Mouse (Mus musculus) T-helper 1 cell (primary cell): ENCODE results near the gene Adamtsl1.

Experiments
- in situ Hi-C: fragments of 300-600 bp; cut with MboI, MseI; formaldehyde crosslinking; loops from one replicate; pipeline ENCODE4 v1.15.1; 2025; ENCODE audit warnings: high pct_unique_total_duplicates

Gene Adamtsl1

GRCm38 (mm10) chr4:85801805-85802204, 287.8 kb downstream of the Adamtsl1 start:
- in situ Hi-C loops: loop anchor here (5.0 kb wide), 1 partner anchor 405 kb away; no protein-coding TSS in a partner anchor

GRCm38 (mm10) chr4:85814418-85814817, 300.4 kb downstream of the Adamtsl1 start:
- in situ Hi-C loops: no loop called here

DNA sequence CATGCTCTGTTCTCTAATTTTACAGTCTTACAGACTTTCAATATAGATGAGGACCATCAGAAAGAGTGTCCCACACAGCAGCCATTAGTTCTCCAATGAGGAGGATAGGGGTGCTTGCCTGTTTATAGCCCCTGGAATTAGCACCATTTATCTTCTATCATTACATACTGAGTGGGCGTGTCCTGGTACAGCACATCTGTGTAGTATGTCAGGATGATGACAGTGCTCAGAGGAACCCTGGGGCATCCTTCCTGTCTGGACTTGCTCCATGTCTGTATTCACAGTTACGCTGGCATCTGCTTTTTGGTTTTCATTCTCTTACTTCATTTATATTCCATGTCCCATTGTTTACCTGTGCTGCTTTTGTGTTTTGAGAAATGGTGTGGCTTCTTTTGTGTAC, 304.5 kb downstream of the Adamtsl1 start:
- in situ Hi-C loops: no loop called here

GRCm38 (mm10) chr4:85819169-85819568, 305.2 kb downstream of the Adamtsl1 start:
- in situ Hi-C loops: no loop called here

- in situ Hi-C loops: no loop called here
Measured at GRCm38 (mm10) chr4:85819921-85820320, 305.9 kb downstream of the Adamtsl1 start.

- in situ Hi-C loops: no loop called here
Measured at GRCm38 (mm10) chr4:85823952-85824704, 310.2 kb downstream of the Adamtsl1 start.

- in situ Hi-C loops: no loop called here
Measured at GRCm38 (mm10) chr4:85824705-85825085, 310.7 kb downstream of the Adamtsl1 start.

- in situ Hi-C loops: no loop called here
Measured at GRCm38 (mm10) chr4:85837058-85837457, 323.1 kb downstream of the Adamtsl1 start.

DNA sequence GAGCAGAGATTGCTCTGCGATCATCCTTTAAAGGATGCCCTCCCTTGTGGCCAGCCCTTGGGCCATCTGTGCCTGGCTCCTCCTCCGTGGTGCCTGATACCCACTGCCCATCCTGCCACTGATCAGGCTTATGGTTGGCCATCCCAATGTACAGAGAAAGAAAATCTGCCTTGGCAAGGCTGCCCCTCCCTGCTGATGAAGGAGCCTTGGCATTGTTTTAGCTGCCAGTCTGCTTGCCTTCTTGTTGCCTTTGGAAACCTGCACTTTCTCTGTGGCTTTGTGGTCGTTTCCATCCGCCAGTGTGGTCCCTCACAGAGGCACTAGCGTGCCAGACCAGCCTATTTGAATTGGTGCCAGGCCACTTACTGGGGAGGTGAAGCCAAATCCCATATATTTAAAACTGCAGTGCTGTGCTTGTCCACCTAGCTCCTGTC, 323.6 kb downstream of the Adamtsl1 start:
- in situ Hi-C loops: no loop called here

DNA sequence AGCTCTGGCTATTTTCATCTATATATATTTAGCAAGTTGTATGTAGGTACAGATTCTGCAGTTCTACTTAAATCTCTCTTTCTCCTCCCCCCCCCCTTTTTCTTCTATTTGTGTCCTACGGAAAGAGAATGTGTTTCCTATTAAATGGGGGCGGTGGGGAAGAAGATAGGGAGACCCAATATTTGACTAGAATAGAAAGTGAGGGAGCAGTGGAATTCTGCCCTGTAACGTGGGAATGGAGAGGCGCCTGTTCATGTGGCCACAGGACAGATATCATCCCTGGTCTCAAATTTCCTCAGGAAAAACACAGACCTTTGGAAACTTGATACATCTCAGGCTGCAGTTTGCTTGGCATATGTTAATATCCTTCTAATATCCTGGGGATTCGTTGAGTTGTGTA, 324.1 kb downstream of the Adamtsl1 start:
- in situ Hi-C loops: no loop called here

- in situ Hi-C loops: no loop called here
Measured at GRCm38 (mm10) chr4:85842113-85842512, 328.1 kb downstream of the Adamtsl1 start.

DNA sequence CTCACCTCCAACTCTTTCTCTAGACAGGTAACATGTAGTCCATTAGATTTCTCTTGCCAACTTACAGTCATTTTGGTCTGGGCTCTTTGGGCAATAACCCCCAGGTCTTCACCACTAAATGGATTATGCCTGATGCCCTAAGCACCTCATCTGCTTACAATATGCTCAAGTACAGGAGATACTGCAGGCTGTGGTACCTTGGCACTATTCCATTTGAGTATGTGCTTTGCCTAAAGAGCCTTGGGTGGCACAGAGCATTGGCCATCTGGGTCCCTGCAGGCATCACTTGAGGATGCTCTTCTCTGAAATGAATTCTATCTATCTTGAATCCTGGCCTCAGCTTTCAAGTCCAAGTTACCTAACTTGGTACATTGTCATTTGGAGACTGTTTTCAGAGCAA, 330.4 kb downstream of the Adamtsl1 start:
- in situ Hi-C loops: no loop called here

DNA sequence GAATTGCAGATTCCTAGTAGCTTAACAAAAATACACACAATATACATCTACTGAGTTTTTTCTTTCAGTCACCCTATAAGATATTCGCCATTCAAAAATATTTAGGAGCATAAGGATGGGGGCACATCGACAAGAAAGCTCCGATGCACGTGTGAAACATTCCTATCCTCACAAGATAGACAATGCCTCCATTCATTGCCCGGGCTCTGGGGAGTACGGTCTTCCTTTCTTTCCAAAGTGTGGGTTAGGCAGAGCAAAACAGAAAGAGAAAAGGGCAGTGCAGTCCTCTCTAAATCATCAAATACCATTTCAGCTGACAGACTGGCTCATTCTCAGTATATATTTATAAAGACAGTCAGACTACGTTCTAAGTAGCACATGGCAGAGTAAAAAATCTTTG, 332.0 kb downstream of the Adamtsl1 start:
- in situ Hi-C loops: no loop called here

DNA sequence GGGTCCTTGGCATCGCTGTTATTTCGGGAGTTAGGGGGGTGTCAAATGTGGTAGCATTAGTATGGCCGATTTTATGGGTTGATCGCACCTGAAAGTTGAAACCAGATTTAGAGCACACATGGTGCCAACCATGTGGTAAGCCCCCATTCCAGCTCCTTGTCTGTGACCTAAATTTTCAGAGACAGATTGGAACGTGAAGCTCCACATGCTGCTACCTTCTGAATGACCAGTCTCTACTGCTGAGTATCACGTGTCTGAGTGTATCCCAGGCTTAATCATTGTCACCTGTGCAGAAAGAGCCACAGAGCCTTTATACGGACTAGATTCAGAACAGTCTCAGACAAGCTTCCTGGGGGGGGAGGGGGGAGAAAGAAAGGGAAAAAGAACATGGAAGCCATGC, 339.4 kb downstream of the Adamtsl1 start:
- in situ Hi-C loops: no loop called here

- in situ Hi-C loops: no loop called here
Measured at GRCm38 (mm10) chr4:85854507-85854906, 340.5 kb downstream of the Adamtsl1 start.

DNA sequence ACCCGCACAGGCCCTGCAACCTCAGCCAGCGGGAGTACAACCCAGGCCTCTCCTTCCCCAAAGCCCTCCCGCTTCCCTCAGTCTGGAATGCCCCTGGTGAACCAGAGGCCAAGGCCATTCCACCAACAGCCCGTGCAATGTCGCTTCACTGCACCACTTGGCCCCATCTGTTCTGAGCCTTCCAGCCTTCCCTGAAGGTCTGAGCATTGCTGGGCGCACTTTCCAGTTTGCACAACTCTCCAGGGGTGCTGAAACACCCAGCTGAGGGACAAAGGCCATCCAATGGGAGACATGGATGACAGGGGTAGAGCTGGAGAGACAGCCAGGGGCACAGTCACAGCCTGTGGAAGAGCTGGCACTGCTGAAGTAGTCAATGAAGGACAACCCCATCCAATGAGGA, 365.4 kb downstream of the Adamtsl1 start:
- in situ Hi-C loops: no loop called here

DNA sequence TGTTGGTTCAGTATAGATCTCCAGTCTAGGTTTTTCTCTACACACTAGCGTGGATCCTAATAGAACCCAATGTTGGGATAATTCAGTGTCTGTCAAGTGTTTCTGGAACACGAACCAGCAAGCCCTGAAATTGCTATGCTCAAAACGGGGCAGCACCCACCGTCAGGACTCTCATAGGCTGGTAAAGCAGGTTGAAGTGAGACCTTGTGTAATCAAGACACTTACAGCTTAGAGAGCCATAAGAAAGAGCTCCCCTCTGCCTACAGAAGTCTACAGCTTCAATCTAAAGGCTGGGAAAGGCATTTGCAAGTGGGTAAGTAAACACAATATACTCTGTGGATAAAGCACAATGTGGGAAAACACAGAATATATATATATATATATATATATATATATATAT, 367.3 kb downstream of the Adamtsl1 start:
- in situ Hi-C loops: no loop called here

DNA sequence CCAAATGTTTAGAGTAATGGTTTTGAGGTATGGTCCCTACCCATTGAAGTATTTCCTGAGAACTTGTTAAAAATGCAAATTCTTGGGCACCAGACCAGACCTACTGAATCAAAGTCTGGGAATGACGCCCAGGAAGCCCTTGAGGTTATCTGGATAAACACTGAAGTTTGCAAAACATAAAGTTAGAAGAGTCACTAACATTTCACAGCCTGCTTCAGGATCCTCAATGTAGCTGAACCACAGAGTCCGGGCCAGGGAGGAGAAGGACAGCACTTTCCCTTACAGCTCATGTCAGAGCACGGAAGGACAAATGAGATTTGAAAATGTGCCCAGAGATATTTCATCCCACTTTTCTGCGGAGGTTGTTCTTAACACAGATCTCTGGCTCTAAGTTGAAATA, 370.1 kb downstream of the Adamtsl1 start:
- in situ Hi-C loops: no loop called here

- in situ Hi-C loops: no loop called here
Measured at GRCm38 (mm10) chr4:85889877-85890598, 376.1 kb downstream of the Adamtsl1 start.

GRCm38 (mm10) chr4:85901316-85901715, 387.3 kb downstream of the Adamtsl1 start:
- in situ Hi-C loops: no loop called here

- in situ Hi-C loops: no loop called here
Measured at GRCm38 (mm10) chr4:85904217-85904616, 390.2 kb downstream of the Adamtsl1 start.

DNA sequence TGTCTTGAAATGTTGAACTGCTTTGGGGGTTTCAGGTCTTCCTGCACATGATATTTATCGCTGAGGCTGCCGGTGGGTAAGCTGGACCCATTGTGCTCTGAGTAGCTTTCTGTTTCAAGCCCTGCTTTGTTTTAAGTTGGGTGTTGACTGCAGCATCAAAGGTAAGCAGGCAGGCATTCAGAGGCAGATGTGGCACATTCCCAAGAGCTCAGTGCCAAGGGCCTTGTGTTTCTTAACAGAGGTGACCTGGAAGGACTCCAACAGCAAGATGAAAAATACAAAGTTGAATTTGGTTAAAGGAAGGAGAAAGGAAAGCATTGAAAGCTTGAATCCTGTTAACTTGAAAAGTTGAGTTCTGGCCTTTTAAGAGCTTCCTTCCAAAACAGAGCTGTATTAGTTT, 402.1 kb downstream of the Adamtsl1 start:
- in situ Hi-C loops: no loop called here

DNA sequence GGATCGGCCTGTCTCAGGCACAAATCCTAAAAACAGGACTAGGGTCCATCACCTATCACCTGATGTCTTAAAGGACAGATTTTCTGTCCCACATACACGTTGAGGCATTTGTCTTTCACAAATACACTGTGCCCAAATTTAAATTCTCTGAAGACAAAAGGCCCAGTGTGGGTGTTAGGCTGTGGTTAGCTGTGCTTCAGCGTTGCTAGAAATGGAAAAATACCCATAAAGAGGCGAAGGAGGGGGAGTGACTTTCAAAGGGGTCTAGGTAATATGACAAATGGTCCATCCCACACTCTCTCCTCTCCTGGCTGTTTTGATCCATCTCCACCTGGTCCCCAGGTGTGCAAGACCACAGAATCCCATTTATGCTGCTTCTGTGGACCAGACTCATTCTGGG, 404.4 kb downstream of the Adamtsl1 start:
- in situ Hi-C loops: no loop called here
